Mouse (Mus musculus): ENCODE results near the gene Matn4. TPM values are rescaled to one million over a fixed set of nuclear protein-coding genes. Genes with fewer than 3 reads are reported as not detected.
A peak's percentile ranks its signal among the peaks of the same experiment; 100 is the strongest.

Matn4 gene
- polyA plus RNA-seq, 1 experiment, result 0.93 TPM

DNA sequence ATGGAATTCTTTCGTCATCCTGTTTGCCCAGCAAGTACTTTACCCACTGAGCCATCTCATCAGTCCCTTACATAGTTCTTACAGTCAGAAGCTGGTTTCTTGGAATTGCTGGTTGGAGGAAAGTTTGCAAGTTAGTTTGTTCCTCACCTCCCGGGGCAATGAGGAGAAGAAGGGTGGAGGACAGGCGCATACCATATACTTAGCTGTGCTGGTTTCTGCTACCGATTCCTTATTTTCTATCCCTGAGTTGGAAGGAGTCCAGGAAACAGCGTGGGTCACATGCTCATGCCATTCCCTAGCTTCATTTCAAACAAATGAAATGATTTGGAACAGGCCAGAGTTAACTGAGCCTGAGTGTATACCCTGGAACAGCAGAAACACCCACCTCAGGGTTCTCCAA, 44.0 kb upstream of the Matn4 start:
- TF ChIP-seq EP300 (IDR thresholded peaks at IDR 0.05; ENCODE audit: insufficient read depth, low read depth, low read length), result no peak
- TF ChIP-seq CTCF (IDR thresholded peaks at IDR 0.05; ENCODE audit: low read depth, low read length), result no peak
- no peak for TF ChIP-seq POLR2A (IDR thresholded peaks at IDR 0.05; ENCODE audit: insufficient read depth, low read length)
- Histone ChIP-seq H3K4me1 (ENCODE audit: control insufficient read depth, insufficient read depth, low read length) (peaks cover 12% of the 10 kb centered on the region), H3K9ac (ENCODE audit: low read depth, poor library complexity, severe bottlenecking) (no peak overlapping the region), H3K27me3 (ENCODE audit: control insufficient read depth, insufficient read depth, low read length, poor library complexity, severe bottlenecking) (no peaks in the 10 kb centered on the region), H3K36me3 (ENCODE audit: control insufficient read depth, insufficient read depth, low read length, poor library complexity, severe bottlenecking) (no peaks in the 10 kb centered on the region), H3K27ac (ENCODE audit: insufficient read depth, low read length) (no peak overlapping the region), H3K4me3 (ENCODE audit: low read depth, low read length) (no peak overlapping the region), H3K9me3 (replicated peaks; ENCODE audit: control insufficient read depth, insufficient read depth, low read length, poor library complexity, severe bottlenecking) (no peaks in the 10 kb centered on the region)

DNA sequence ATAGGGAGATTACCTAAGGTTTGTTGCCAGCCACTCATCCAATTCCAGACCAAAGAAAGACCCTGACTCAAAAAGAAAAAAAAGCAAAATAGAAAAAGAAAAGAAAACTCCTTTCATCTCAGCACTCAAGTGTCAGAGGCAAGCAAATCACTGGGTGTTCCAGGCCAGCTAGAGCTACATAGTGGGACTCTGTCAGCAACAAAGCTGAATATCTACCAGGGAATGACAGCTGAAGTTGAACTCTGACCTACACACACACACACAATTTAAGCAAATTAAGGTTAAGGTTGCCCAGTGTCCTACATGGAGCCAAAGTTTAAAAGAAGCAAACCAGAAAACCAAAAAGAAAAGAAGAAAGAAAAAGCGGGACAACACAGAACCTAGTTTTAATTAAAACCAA, 43.2 kb upstream of the Matn4 start:
- Histone ChIP-seq H3K9ac (ENCODE audit: low read depth, poor library complexity, severe bottlenecking) (no peak overlapping the region), H3K9me3 (replicated peaks; ENCODE audit: control insufficient read depth, insufficient read depth, low read length, poor library complexity, severe bottlenecking) (no peaks in the 10 kb centered on the region), H3K4me1 (ENCODE audit: control insufficient read depth, insufficient read depth, low read length) (peaks cover 10% of the 10 kb centered on the region), H3K27me3 (ENCODE audit: control insufficient read depth, insufficient read depth, low read length, poor library complexity, severe bottlenecking) (no peaks in the 10 kb centered on the region), H3K4me3 (ENCODE audit: low read depth, low read length) (no peak overlapping the region), H3K36me3 (ENCODE audit: control insufficient read depth, insufficient read depth, low read length, poor library complexity, severe bottlenecking) (no peaks in the 10 kb centered on the region), H3K27ac (ENCODE audit: insufficient read depth, low read length) (no peak overlapping the region)
- TF ChIP-seq EP300 (IDR thresholded peaks at IDR 0.05; ENCODE audit: insufficient read depth, low read depth, low read length) (no peak), CTCF (IDR thresholded peaks at IDR 0.05; ENCODE audit: low read depth, low read length) (no peak), POLR2A (IDR thresholded peaks at IDR 0.05; ENCODE audit: insufficient read depth, low read length) (no peak)

DNA sequence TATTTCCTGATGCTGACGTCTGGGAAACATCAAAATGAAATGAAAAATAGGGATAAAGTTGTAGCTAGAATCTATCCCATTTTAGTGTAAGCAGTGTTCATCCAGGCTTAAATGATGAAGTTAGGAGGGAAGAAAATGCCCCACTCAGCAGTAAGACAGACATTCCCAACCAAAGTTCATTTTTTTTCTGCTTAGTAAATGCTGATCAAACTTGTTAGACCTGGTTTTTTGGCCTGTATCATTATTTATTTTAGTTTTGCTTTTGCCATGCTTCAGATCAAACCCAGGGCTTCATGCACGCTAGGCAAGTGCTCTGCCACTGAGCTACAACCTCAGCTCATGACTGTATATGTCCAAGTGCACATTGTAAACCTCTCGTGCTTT, 41.1 kb upstream of the Matn4 start:
- no peak overlapping the region for H3K4me3 ChIP-seq (ENCODE audit: low read depth, low read length)
- H3K36me3 ChIP-seq (ENCODE audit: control insufficient read depth, insufficient read depth, low read length, poor library complexity, severe bottlenecking), result no peaks in the 10 kb centered on the region
- no peak overlapping the region; the same call in 1 of the 2 replicates for H3K9ac ChIP-seq (ENCODE audit: low read depth, poor library complexity, severe bottlenecking)
- no peak overlapping the region for H3K27ac ChIP-seq (ENCODE audit: insufficient read depth, low read length)
- peaks cover 4% of the 10 kb centered on the region for H3K4me1 ChIP-seq (ENCODE audit: control insufficient read depth, insufficient read depth, low read length)
- TF ChIP-seq CTCF (IDR thresholded peaks at IDR 0.05; ENCODE audit: low read depth, low read length) (no peak), POLR2A (IDR thresholded peaks at IDR 0.05; ENCODE audit: insufficient read depth, low read length) (no peak), EP300 (IDR thresholded peaks at IDR 0.05; ENCODE audit: insufficient read depth, low read depth, low read length) (no peak)
- H3K9me3 ChIP-seq (replicated peaks; ENCODE audit: control insufficient read depth, insufficient read depth, low read length, poor library complexity, severe bottlenecking), result no peaks in the 10 kb centered on the region
- no peaks in the 10 kb centered on the region for H3K27me3 ChIP-seq (ENCODE audit: control insufficient read depth, insufficient read depth, low read length, poor library complexity, severe bottlenecking)

DNA sequence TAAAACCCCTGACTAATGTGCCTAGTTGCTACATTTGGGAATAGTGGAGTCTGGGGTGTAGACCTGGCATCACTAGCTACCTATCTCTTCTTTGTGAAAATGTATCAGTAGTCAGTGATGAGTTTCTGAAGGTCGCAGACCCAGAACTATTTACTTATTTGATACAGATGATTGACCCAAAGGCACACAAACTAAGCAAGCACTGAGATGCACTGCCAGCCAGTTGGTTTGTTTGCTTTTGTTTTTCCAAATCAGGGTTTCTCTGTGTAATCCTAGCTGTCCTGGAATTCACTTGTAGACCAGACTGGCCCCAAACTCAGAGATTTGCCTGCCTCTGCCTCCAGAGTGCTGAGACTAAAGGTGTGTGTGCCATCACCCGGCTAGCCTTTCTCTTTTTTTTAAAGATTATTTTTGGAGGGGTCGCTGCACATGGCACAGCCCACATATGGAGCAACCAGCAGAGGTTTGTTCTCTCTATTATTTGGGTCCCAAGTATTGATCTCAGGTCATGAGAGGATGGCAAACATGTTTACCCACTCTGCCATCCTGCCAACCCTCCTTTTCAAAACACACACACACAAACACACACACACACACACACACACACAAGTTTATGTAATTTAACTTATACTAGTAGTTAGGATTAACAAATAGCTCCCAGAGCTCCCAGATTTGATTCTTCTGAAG, 40.6 kb upstream of the Matn4 start:
- H3K9me3 ChIP-seq (replicated peaks; ENCODE audit: control insufficient read depth, insufficient read depth, low read length, poor library complexity, severe bottlenecking), result no peaks in the 10 kb centered on the region
- no peak overlapping the region for H3K4me3 ChIP-seq (ENCODE audit: low read depth, low read length)
- no peaks in the 10 kb centered on the region for H3K27me3 ChIP-seq (ENCODE audit: control insufficient read depth, insufficient read depth, low read length, poor library complexity, severe bottlenecking)
- peak overlapping the region; percentile 70 for H3K27ac ChIP-seq (ENCODE audit: insufficient read depth, low read length)
- TF ChIP-seq CTCF (IDR thresholded peaks at IDR 0.05; ENCODE audit: low read depth, low read length), result no peak
- no peak for TF ChIP-seq EP300 (IDR thresholded peaks at IDR 0.05; ENCODE audit: insufficient read depth, low read depth, low read length)
- no peak for TF ChIP-seq POLR2A (IDR thresholded peaks at IDR 0.05; ENCODE audit: insufficient read depth, low read length)
- no peaks in the 10 kb centered on the region for H3K36me3 ChIP-seq (ENCODE audit: control insufficient read depth, insufficient read depth, low read length, poor library complexity, severe bottlenecking)
- peak overlapping the region; percentile 28; the same call in 1 of the 2 replicates for H3K9ac ChIP-seq (ENCODE audit: low read depth, poor library complexity, severe bottlenecking)
- H3K4me1 ChIP-seq (ENCODE audit: control insufficient read depth, insufficient read depth, low read length), result peaks cover 5% of the 10 kb centered on the region

DNA sequence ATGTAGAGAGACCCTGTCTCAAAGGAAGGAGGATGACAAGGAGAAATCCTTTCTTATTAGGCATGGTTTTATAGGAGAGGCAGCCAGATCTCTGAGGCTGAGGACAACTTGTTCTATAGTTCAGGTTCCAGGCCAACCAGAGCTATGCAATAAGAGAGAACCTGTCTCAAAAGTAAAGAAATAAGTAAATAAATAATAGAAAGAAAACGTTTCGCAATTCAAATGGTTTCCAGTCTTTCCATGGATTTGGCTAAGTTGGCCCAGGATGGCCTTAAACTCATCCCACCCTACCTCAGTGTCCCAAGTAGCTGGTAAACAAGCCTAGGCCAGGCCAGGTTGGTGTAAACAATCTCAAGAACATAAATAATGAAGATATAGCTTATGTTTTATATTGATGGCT, 39.7 kb upstream of the Matn4 start:
- Histone ChIP-seq H3K27me3 (ENCODE audit: control insufficient read depth, insufficient read depth, low read length, poor library complexity, severe bottlenecking) (no peaks in the 10 kb centered on the region), H3K9ac (ENCODE audit: low read depth, poor library complexity, severe bottlenecking) (peak overlapping the region; percentile 49), H3K27ac (ENCODE audit: insufficient read depth, low read length) (peak overlapping the region; percentile 87), H3K36me3 (ENCODE audit: control insufficient read depth, insufficient read depth, low read length, poor library complexity, severe bottlenecking) (no peaks in the 10 kb centered on the region), H3K4me3 (ENCODE audit: low read depth, low read length) (no peak overlapping the region), H3K9me3 (replicated peaks; ENCODE audit: control insufficient read depth, insufficient read depth, low read length, poor library complexity, severe bottlenecking) (no peaks in the 10 kb centered on the region), H3K4me1 (ENCODE audit: control insufficient read depth, insufficient read depth, low read length) (peaks cover 9% of the 10 kb centered on the region)
- TF ChIP-seq CTCF (IDR thresholded peaks at IDR 0.05; ENCODE audit: low read depth, low read length) (no peak), POLR2A (IDR thresholded peaks at IDR 0.05; ENCODE audit: insufficient read depth, low read length) (no peak)

- TF ChIP-seq POLR2A (IDR thresholded peaks at IDR 0.05; ENCODE audit: insufficient read depth, low read length), result no peak
- no peak for TF ChIP-seq EP300 (IDR thresholded peaks at IDR 0.05; ENCODE audit: insufficient read depth, low read depth, low read length)
- TF ChIP-seq CTCF (IDR thresholded peaks at IDR 0.05; ENCODE audit: low read depth, low read length), result no peak
- Histone ChIP-seq H3K36me3 (ENCODE audit: control insufficient read depth, insufficient read depth, low read length, poor library complexity, severe bottlenecking) (no peaks in the 10 kb centered on the region), H3K27ac (ENCODE audit: insufficient read depth, low read length) (peak within 1 kb of the TSS; percentile 87)
Measured at GRCm38 (mm10) chr2:164443460-164444000, 38.6 kb upstream of the Matn4 start, which contains the start of gene Sdc4. Gene Sdc4, minus strand, starts transcription at chr2:164443887.

More at GRCm38 (mm10) chr2:164443460-164444000, 38.6 kb upstream of the Matn4 start, which contains the start of gene Sdc4:
- H3K9ac ChIP-seq (ENCODE audit: low read depth, poor library complexity, severe bottlenecking), result peak within 1 kb of the TSS; percentile 94
- H3K9me3 ChIP-seq (replicated peaks; ENCODE audit: control insufficient read depth, insufficient read depth, low read length, poor library complexity, severe bottlenecking), result no peaks in the 10 kb centered on the region
- no peaks in the 10 kb centered on the region for H3K27me3 ChIP-seq (ENCODE audit: control insufficient read depth, insufficient read depth, low read length, poor library complexity, severe bottlenecking)
- H3K4me1 ChIP-seq (ENCODE audit: control insufficient read depth, insufficient read depth, low read length), result peaks cover 11% of the 10 kb centered on the region
- peak within 1 kb of the TSS; percentile 97 for H3K4me3 ChIP-seq (ENCODE audit: low read depth, low read length)
